Mouse (Mus musculus): ENCODE data around the gene Lag3. TPM values are rescaled to one million over a fixed set of nuclear protein-coding genes. Genes with fewer than 3 reads are reported as not detected.

The Lag3 gene
- total RNA-seq (2015), result 0.81 and 1.3 TPM in 2 replicates
- total RNA-seq (2017), result 0.08 and 1.0 TPM in 2 replicates

DNA sequence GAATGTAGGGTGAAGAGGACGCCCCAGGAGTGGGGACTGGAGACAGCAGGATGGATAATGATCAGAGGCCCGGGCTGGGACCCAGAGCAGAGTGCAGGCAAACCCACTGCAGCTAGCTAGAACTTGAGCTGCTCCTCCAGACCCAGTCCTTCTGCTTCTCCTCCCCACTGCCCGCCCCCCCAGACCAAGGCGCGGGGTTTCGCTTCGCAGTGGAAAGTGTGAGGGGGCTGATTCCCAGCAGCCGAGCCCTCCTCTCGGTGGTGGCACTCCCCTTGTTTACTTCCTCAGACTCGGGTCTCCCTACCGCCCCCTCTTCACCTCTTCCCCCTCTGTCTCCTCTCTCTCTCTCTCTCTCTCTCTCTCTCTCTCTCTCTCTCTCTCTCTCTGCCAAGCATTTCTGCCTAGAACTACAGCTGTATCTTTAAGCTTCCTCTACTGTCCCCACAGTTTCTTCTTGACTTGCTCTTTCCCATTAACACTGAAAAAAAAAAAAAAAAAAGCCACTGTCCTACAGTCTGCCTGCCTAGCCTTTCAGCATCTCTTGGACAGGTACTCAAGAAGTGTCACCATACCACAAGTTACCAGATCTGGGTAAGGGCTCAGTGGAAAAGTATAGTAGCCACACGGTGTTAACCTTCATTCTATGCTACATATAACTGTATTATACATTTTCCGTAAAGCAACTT is at the start of gene Lag3:
Gene Lag3, minus strand, starts transcription at position 173 of the 686 bp plus-strand sequence.
- peak; percentile 27; the same call in 1 of the 2 replicates for ATAC-seq (replicated peaks; ENCODE audit: poor library complexity)

DNA sequence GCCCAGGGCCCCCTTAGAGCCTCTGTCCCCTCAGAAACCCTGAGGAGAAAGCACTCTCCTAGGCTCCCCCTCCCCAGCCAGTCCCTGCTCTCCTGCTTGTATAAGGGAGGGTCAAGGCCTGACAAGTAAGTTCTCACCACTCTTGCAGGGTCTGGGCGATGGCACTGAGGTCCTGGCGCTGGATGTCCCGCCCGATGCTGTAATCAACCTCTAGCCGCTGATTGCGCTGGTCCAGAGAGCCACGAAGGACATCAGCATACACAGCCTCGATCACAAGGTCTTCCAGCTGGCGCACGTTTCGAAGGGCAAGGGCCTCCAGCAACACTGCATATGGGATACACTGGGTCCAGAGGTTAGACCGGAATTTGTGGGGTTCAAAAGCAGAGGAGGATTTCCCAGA is 49.5 kb upstream of the Lag3 start:
- ATAC-seq (replicated peaks; ENCODE audit: poor library complexity), result no peak

DNA sequence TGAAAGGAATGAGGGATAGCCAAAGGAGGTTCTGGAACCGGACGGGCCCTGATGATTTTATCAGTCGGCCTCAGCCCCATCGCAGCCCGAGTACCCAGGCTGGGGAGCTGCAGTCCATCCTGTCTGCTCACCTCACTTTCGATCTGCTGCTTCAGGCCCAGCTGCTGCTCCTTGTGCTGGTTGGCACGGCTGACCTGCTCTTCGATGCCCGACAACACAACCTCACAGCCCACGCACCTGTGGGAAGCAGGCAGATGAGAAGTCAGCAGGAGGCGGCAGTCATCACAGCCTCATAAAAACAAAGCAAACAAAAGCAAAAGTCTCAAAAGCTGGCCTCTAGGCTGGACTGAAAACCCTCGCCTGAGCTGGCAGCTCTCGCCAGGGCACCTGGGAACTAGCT is 48.5 kb upstream of the Lag3 start:
- no peak for ATAC-seq (replicated peaks; ENCODE audit: poor library complexity)

DNA sequence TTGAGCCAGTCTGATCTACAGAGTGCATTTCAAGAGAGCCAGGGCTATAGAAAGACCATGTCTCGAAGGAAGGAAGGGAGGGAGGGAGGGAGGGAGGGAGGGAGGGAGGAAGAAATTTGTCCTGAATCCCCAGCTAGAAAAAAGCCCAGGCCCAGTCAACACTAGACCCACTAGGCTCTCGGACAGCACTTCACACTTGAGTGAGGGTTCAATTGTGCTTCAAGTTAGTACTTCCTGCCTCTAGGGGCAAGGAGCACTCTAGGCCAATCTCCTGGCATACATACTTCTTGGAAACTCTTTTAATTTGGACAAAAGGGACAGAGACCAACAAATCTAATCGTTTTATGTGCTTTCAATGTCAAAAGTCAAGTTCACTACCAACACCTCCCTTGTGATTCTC is 46.6 kb upstream of the Lag3 start:
- ATAC-seq (replicated peaks; ENCODE audit: poor library complexity), result no peak

- no peak for ATAC-seq (replicated peaks; ENCODE audit: poor library complexity)
These were observed 43.7 kb upstream of the Lag3 start for GRCm38 (mm10) chr6:124955212-124955611.

DNA sequence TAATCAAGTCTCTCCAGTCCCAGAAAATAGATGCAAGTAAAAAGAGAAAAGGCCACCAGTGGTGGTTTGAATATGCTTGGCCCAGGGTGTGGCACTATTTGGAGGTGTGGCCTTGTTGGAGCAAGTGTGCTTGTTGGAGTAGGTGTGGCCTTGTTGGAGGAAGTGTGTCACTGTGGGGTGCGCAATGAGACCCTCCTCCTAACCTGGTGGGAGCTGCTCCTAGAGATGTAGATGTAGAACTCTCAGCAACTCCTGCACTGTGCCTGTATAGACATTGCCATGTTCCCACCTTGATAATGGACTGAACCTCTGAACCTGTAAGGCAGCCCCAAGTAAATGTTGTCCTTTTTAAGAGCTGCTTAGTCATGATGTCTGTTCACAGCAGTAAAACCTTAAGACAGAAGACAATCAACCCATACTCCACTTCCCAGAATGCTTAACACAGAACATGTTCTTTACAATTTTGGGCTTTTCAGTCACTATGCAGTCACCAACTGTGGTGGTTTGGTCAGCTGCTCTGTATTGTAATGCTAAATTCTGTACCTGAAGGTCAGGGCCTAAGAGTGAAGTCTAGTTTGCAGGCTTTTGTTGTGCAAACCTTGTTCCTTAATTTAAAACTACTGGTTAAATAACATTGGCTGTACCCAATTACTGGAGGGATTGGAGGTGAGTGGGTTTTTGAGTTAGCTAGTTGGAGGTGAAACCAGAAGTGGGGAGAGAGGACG is 42.6 kb upstream of the Lag3 start:
- ATAC-seq (replicated peaks; ENCODE audit: poor library complexity), result no peak

GRCm38 (mm10) chr6:124943526-124943925 is 32.0 kb upstream of the Lag3 start:
- no peak for ATAC-seq (replicated peaks; ENCODE audit: poor library complexity)

- ATAC-seq (replicated peaks; ENCODE audit: poor library complexity), result no peak
These were observed 30.2 kb upstream of the Lag3 start for GRCm38 (mm10) chr6:124941679-124942078.

DNA sequence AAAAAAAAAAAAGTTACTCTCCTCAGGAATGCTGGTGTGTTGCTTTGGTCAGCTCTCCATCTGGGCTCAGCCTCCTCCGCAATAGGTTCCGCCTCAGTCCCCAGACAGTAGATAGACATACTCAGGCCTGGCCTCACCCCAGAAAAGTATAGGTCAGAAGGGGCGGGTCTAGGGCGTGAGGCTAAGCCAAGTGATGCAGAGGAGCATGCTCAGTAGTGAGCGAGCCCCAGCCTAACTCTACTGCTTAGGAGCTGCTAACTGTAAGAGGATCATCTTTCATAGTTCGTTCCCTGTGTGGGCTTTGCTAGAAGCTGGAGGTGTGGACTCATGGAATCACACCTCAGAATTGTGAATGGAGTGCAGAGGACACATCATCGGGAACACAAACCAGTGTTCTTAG is 27.0 kb upstream of the Lag3 start:
- no peak for ATAC-seq (replicated peaks; ENCODE audit: poor library complexity)

GRCm38 (mm10) chr6:124937493-124937892 is 26.0 kb upstream of the Lag3 start:
- no peak for ATAC-seq (replicated peaks; ENCODE audit: poor library complexity)

GRCm38 (mm10) chr6:124936681-124937080 is 25.2 kb upstream of the Lag3 start:
- ATAC-seq (replicated peaks; ENCODE audit: poor library complexity), result no peak

GRCm38 (mm10) chr6:124934670-124935069 is 23.2 kb upstream of the Lag3 start:
- ATAC-seq (replicated peaks; ENCODE audit: poor library complexity), result no peak

GRCm38 (mm10) chr6:124933127-124933526 is 21.6 kb upstream of the Lag3 start:
- no peak for ATAC-seq (replicated peaks; ENCODE audit: poor library complexity)

DNA sequence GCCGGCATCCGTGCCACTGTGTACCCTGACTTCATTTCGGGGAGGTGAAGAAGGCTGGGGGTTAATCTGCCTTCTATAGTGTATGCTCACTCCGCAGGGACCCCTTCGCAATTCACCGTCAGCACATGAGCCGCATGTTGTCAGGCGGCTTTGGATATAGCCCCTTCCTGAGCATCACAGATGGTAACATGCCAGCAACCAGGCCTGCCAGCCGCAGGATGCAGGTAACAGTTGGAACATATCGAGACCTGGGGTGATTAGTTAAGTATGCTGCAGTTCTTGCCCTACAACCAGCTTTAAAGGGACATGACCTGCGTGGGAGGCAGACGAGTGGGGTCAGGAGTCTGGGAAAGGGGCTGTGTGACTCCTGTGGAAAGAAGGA is 20.8 kb upstream of the Lag3 start:
- ATAC-seq (replicated peaks; ENCODE audit: poor library complexity), result no peak

GRCm38 (mm10) chr6:124931525-124932313 is 20.2 kb upstream of the Lag3 start:
- ATAC-seq (replicated peaks; ENCODE audit: poor library complexity), result peak; percentile 38

GRCm38 (mm10) chr6:124930754-124931524 is 19.4 kb upstream of the Lag3 start, which contains the start of gene Mlf2:
TSS of gene Mlf2 (plus strand) at chr6:124931386.
- peak; percentile 81 for ATAC-seq (replicated peaks; ENCODE audit: poor library complexity)

DNA sequence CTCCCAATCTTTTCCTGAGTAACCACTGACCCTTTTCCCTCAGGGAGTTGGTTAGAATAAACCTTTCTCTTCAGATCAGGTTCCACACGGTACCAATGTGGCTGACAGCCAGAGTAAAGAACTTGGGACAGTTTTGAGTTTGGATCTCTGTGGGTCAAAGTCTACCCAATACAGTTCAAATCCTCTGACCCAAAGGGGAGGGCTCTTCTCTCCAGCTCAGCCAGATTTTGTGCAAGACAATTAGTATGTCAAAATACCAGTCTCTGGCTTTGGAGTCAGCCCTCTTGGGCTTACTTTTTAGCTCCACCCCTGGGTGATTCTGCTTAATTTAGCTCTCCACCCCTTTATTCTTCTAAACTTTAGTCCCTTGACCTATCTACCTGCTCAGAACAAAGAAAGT is 18.7 kb upstream of the Lag3 start:
- ATAC-seq (replicated peaks; ENCODE audit: poor library complexity), result no peak

- no peak for ATAC-seq (replicated peaks; ENCODE audit: poor library complexity)
These were observed 14.4 kb upstream of the Lag3 start for GRCm38 (mm10) chr6:124925941-124926340.

- ATAC-seq (replicated peaks; ENCODE audit: poor library complexity), result no peak
These were observed 13.8 kb upstream of the Lag3 start for GRCm38 (mm10) chr6:124925173-124925793.

DNA sequence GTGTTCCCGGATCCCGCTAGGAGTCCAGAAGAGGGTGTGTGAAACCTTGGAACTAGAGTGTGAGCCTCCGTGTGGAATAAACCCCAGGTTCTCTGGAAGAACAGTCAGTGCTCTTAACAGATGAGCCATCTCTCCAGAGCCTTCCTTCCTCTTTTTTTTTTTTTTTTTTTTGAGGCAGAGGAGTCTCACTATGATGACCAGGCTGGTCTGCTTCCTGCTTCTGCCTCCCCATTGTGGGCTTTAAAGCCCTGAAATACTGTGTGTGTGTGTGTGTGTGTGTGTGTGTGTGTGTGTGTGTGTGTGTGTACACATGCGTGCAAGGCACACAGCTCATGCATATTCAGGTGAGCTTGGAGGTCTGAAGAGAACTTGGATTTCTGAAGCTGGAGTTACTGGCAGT is 10.0 kb upstream of the Lag3 start:
- ATAC-seq (replicated peaks; ENCODE audit: poor library complexity), result peak; percentile 49

Measured in megakaryocyte progenitor cell, adult 5-6 weeks (primary cell).